Mouse (Mus musculus): ENCODE measurements around the gene Mlx.
"Not testable (repeated sequence)": the region's sequence is repeated elsewhere in the genome, so short reads cannot be mapped to it uniquely, and the experiment has no call there.

The Mlx gene

DNA sequence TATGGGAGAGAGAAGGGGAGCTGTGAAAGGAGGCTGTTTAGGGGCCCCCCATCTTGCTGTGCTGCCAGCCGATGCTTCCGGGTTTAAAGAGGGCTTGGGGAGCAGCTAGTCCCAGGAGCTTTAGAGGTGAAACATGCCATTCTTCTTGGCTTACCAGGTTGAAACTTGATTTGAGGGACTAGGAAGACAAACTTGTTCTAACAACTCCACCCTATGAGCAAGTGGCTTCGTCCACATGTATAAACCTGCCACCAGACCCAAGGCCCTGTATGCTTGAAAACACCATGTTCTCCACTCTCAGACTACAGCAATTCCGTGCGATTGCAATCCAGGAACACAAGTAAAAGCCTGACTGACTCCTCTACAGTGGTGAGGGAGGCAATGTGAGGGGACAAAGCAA is 15.9 kb downstream of the Mlx start:
- DNase-seq = no peak

GRCm38 (mm10) chr11:101109351-101109750 is 22.3 kb downstream of the Mlx start:
- no peak for DNase-seq

DNA sequence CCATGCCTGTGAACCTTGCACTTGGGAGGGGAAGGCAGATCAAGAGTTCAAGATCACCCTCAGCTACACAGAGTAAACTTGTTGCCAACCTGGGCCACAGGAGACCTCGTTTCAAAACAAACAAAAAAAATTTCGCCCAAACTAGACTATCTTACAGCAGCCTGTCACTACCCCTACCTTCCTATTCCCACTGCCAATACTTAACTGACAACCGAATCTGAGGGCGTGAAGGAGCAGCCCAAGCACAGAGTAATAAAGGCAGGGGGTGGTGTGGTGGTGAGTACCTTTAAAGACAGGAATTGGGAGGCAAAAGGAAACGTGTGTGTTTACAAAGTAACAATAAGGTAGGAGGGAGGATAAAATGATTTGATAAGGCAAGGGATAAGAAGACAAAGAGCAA is 23.6 kb downstream of the Mlx start:
- no peak for DNase-seq

- DNase-seq = no peak
These were observed 24.1 kb downstream of the Mlx start for GRCm38 (mm10) chr11:101111178-101111577.

- DNase-seq = no peak
These were observed 25.1 kb downstream of the Mlx start for GRCm38 (mm10) chr11:101112186-101112585.

DNA sequence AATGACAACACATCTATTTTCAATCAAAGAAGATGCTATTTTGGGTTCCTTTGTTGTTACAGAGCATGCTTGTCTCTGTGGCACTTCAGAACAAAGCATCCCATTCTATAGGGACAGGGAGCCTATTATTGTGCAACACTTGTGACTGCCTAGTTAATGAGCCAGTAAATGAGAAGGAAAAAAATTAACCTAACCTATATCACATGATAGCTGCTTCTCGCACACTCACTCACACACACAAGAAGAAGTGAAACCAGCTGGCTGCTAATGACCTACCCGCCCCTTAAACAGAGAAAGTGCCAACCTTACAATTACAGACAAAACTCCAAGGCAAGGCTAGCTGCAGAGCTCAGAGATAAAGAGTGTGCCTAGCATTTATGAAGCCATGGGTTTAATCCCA is 28.5 kb downstream of the Mlx start:
- no peak for DNase-seq

GRCm38 (mm10) chr11:101118105-101118504 is 31.0 kb downstream of the Mlx start:
- no peak for DNase-seq

- no peak for DNase-seq
These were observed 32.2 kb downstream of the Mlx start for GRCm38 (mm10) chr11:101119131-101119760.

DNA sequence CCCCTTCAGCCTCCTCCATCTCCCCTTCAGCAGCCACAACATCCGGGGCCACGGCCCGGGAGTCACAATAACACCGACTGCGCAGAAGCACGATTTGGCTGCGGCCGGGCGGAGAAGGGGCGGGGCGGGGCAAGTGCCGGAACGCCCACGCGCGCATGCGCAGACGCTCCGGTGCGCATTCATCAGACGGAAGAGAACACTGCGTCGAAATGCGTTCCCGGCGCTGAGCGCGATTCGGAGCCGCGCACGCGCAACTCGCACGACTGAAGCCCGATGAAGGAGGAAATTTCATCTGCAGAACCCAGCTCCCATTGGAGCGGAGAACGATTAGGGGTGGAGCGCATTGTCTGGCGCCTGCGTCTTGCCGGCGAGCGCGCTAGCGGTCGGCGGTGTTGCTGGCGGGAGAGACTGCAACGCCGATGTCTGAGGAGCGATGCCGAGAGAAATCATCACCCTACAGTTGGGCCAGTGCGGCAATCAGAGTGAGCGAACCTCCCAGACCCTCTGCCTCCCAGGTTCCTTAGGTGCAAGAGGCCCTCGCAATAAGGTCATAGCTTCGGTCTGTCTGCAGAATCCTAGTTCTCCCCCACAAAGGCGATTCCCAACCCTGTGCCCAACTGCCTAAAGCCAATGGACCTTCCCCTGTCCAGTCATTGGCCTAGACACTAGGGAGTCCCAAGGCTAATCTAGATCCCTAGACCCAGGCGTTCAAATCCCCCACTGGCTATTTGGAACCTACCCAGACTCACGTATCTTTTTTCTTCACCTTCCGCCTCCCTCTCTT is 32.9 kb downstream of the Mlx start, which contains the start of the genes Retreg3 and Tubg1:
TSS of gene Retreg3 (minus strand) at position 133 of the 784 bp plus-strand sequence.
TSS of gene Tubg1 (plus strand) at position 178 of the 784 bp plus-strand sequence.
- peak; percentile 99 for DNase-seq

- DNase-seq = peak; percentile 16 to 37
These were observed 33.6 kb downstream of the Mlx start for GRCm38 (mm10) chr11:101120545-101121188.

GRCm38 (mm10) chr11:101124494-101124893 is 37.4 kb downstream of the Mlx start:
- not testable (repeated sequence) for DNase-seq

DNA sequence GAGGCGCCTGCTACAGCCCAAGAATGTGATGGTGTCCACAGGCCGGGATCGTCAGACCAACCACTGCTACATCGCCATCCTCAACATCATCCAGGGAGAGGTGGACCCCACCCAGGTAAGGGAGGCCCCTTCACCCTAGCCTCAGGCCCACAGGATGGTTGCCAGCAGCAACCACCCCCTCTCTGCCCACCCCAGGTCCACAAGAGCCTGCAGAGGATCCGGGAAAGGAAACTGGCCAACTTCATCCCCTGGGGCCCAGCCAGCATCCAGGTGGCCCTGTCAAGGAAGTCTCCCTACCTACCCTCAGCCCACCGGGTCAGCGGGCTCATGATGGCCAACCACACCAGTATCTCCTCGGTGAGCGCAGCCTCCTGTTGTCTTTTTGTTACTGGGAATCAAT is 37.9 kb downstream of the Mlx start:
- not testable (repeated sequence) for DNase-seq

DNA sequence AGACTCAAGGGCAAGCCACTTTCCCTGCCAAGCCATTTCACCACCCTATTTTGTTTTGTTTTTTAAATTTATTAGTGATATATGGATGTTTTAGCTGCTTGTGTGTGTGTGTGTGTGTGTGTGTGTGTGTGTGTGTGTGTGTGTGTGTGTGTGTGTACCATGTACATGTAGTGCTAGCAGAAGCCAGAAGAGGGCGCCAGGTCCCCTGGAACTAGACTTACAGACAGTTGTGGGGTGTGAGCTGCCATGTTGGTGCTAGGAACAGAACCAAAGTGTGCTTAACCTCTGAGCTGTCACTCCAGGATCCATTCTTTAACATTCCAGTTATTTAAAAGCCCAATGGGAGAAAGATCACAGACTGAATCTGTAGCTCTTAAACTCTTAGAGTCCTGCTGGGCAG is 40.0 kb downstream of the Mlx start:
- DNase-seq = no peak

DNA sequence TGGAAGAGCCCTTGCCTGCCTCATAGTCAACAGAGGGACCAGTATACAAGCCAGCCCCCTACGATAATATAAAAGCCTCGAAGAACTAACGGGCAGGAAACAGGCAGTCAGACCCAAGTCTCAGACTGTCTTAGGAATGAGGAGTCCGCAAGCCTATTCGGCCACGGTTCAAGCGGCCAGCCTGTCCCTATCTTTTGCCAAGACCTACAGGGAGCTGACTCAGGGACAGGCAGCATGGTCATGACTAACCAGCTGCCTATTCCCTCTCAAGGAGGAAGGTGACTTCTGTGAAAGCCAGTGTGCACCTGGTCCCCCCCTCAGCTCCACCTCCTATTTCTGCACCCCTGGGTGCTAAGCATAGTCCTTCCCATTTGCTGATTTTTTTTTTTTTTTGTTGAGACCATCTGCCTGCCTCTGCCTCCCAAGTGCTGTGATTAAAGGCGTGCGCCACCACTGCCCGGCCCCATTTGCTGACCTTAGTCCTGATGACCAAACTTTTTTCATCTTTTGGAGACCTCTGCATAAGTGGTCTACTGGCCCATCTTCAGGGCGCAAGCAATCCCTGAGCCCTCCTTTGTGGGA is 42.0 kb downstream of the Mlx start:
- no peak for DNase-seq

DNA sequence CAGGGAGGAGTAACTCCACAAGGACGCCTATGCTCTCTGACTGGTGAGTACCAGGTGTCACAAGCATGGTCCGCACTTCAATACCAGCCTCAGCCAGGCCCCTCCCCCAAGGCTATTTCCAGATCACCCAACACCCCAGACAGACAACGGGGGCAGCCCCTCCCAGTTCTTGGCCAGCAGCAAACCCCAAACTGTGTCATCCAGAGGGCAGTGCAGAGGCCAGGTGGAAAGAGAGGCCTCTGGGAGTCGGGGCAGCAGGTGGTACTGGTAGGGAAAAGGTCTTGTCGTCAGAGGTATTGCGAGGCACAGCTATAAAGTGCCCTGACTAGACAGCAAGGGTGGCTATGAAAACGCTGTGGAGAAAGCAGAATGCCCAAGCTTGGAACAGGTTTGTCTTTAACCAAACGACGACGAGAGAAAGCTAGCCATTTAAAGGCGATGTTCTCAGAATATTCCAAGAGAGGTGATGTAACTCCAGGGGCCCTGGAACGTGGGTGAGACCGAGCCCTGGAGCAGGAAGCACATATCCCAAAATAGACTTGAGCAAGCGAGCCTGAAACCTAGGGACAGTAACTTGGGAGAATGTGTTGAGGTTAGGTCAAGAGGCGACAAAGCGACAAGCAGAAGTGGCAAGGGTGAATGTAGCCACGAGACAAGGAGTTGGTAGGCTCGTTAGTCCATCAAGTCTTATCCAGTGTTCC is 43.1 kb downstream of the Mlx start:
- DNase-seq = no peak

- no peak for DNase-seq
These were observed 44.1 kb downstream of the Mlx start for GRCm38 (mm10) chr11:101131187-101131586.

DNA sequence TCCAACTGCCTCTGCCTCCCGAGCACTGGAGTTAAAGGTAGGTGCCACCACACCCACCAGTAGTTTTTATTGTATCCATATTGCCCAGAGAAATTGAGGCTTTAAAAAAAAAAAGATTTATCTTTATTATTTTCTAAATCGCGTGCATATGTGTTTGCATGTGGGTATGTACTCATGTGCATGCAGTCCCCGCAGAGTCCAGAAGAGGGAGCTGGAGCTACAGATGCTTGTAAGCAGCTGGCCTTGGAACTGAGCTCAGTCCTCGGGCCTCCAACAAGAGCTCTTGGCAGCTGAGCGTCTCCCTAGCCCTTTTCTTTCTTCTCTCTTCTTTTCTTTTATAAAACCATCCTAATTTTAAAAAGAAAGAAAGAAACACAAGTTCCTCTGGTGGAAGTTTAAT is 44.6 kb downstream of the Mlx start:
- DNase-seq = no peak

DNA sequence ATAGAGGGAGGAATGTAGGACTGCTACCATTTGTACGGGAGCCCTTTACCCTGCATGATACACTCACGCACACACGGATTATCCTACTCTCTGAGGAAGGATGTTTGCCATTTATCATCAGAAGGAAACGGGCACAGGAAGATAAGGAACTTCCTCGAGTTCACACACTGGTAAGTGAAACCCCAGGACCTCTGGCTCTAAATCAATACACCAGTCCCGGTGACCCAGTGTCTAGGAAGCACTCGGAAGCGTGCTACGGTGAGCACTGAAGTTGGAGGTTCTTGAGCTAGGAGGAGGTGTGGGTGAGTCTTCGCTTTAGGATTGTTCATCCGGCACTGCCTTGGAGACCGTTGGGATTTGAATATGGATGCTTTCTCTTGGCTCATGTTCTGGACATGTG is 46.0 kb downstream of the Mlx start:
- no peak for DNase-seq

GRCm38 (mm10) chr11:101134217-101134865 is 47.3 kb downstream of the Mlx start:
- no peak for DNase-seq

DNA sequence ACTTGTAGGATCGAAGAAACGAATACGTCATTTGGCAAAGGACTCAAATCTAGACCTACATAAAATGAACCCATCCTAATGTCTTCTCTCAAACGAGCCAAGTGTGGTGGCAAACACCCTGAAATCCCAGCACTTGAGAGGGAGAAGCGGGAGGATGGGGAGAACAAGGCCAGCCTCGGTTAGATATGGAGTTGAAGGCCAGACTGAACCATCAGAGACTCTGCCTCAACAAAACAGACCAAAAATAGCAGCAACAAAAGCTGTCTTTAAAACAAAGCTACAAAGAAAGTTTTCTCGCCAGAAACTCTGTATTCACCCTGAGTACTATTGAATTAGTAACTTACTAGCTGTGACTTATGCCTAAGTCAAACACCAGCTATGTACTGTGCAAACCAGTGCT is 49.9 kb downstream of the Mlx start:
- DNase-seq = no peak

- DNase-seq = no peak
These were observed 51.6 kb downstream of the Mlx start for GRCm38 (mm10) chr11:101138536-101139181.

Measured in thymus, postnatal 36 days (tissue).